Mouse (Mus musculus) liver, adult 2 months (tissue): ENCODE measurements around the gene Mas1.

Experiments
- CTCF ChIP-seq: fragments of 200-500 bp; IDR thresholded peaks from 2 replicates; pipeline ENCODE4 v1.5.1; 2011; ENCODE audit warnings: low read depth, low read length, control low read depth
- POLR2A ChIP-seq: fragments of 200-500 bp; IDR thresholded peaks from 2 replicates; pipeline ENCODE4 v1.6.1; 2011; ENCODE audit warnings: low read length, control low read depth; ENCODE audit not compliant: insufficient read depth; ENCODE audit errors: extremely low read depth

DNA sequence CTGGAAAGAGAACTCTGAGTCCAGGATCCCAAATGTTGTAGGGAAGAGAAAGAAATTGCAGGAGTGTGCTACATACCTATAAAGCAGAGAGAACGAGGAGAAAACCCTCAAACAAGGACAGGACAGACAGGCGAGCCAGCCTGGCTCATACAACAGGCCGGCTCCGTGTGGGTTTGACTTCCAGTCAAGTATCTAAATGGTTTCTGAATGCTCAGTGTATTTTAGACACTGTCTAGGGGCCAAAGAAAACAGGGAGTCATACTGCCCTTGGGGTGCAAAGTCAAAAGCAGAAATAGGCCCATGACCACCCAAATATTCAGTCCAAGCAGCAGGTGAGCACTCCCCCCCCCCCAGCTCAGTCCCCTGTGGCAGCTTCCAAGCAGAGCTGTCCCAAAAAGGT is 37.9 kb upstream of the Mas1 start:
- no peak for TF ChIP-seq POLR2A
- no peak for TF ChIP-seq CTCF
